Mouse (Mus musculus) neural tube, embryonic 14.5 days (tissue): ENCODE measurements around the gene Tmem117. TPM values are rescaled to one million over a fixed set of nuclear protein-coding genes. Genes with fewer than 3 reads are reported as not detected.

ENCODE experiments used
- ATAC-seq: fragments of 200-750 bp; cut with Nextera tagmentation; 2 replicates; pipeline ENCODE4 v1.8.0; 2017; ENCODE audit warnings: low read depth, mild to moderate bottlenecking, moderate TSS enrichment, moderate library complexity
- H3K27ac ChIP-seq: fragments of 300-500 bp; sonication (generic); 2 replicates; pipeline ENCODE4 v1.5.1; 2014; ENCODE audit warnings: low read depth, mild to moderate bottlenecking, control low read depth, low read length, moderate library complexity, mixed read lengths
- H3K27me3 ChIP-seq: fragments of 300-500 bp; sonication (generic); 2 replicates; pipeline ENCODE4 v1.6.1; 2014; ENCODE audit warnings: low read length; ENCODE audit not compliant: control insufficient read depth, insufficient read depth
- H3K36me3 ChIP-seq: fragments of 300-500 bp; sonication (generic); 2 replicates; pipeline ENCODE4 v1.6.1; 2014; ENCODE audit warnings: low read length, mixed read lengths; ENCODE audit not compliant: control insufficient read depth, insufficient read depth
- H3K4me1 ChIP-seq: fragments of 300-500 bp; sonication (generic); 2 replicates; pipeline ENCODE4 v1.6.1; 2014; ENCODE audit warnings: low read length; ENCODE audit not compliant: control insufficient read depth, insufficient read depth
- H3K4me2 ChIP-seq: fragments of 300-500 bp; sonication (generic); 2 replicates; pipeline ENCODE4 v1.6.1; 2014; ENCODE audit warnings: mild to moderate bottlenecking, low read depth, low read length, control low read depth
- H3K4me3 ChIP-seq: fragments of 300-500 bp; sonication (generic); 2 replicates; pipeline ENCODE4 v1.5.1; 2014; ENCODE audit warnings: low read depth, low read length, control low read depth, mixed read lengths
- H3K9ac ChIP-seq: fragments of 300-500 bp; sonication (generic); replicated peaks from 2 replicates; pipeline ENCODE4 v1.6.1; 2014; ENCODE audit warnings: low read depth, mild to moderate bottlenecking, control low read depth, low read length, mixed read lengths
- H3K9me3 ChIP-seq: fragments of 300-500 bp; sonication (generic); 2 replicates; pipeline ENCODE4 v1.6.1; 2016; ENCODE audit warnings: low read length; ENCODE audit not compliant: control insufficient read depth
- WGBS: fragments of 180-500 bp; shearing (Covaris S2); extraction: QIAGEN DNeasy Blood & Tissue Kit; methylation state at CpG from one replicate; pipeline ENCODE4 v1.1.7; 2014; 5-methylcytosine and 5-hydroxymethylcytosine counted together
- polyA plus RNA-seq: library from polyadenylated mRNA; unstranded; fragments of >200 nt; fragmentation: Nextera tagmentation; extraction: Ambion mirVana; gene quantifications from 2 replicates; pipeline ENCODE4 v1.2.1, GENCODE M21; 2014

Tmem117 gene
- polyA plus RNA-seq, 1 experiment from 2014 or later: 19.5 TPM

GRCm38 (mm10) chr15:94593586-94593985 lies 35.4 kb upstream of the Tmem117 start:
- WGBS: 92% methylated on average over 1 of the region's 1 CpGs

DNA sequence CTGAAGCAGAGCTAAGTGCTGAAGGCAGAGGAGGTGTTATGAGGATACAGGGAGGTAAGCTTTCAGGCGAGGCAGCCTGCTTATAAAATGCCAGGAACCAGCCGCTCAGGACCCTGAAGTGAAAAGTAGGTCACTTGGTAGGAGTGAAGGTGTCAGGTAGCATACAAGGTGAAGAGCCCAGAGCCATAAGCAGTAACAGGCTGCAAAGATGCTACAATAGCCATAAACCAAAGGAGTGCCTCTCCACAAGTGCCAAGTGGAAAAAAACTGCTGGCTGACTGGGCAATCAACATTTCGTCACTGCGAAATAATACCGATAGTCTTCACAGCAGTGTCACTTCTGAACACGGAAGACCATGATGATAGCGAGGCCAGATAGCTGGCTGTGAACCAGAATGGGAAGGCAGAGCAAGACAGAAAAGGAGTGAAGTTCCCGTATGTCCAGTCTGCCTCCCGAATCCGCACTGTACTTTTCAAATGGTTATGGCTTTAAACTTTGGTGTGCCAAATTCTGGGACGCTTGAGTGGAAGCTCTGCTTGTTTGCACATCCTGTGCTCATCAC lies 28.8 kb upstream of the Tmem117 start:
- no peaks in the 10 kb centered on the region for H3K27me3 ChIP-seq
- no peak overlapping the region for H3K4me3 ChIP-seq
- no peaks in the 10 kb centered on the region for H3K4me1 ChIP-seq
- ATAC-seq: no peak
- 84% methylated on average over 11 of the region's 11 CpGs for WGBS
- no peaks in the 10 kb centered on the region for H3K36me3 ChIP-seq
- H3K9me3 ChIP-seq: no peaks in the 10 kb centered on the region
- H3K9ac ChIP-seq: no peak overlapping the region
- H3K4me2 ChIP-seq: no peak overlapping the region
- H3K27ac ChIP-seq: no peak overlapping the region

More at GRCm38 (mm10) chr15:94593586-94593985, 35.4 kb upstream of the Tmem117 start:
- 0 out of 2 replicates have a peak, but pooled peaks cover under 1% of the 10 kb centered on the region for H3K4me1 ChIP-seq
- no peaks in the 10 kb centered on the region for H3K27me3 ChIP-seq
- no peak overlapping the region for H3K4me2 ChIP-seq
- no peak for ATAC-seq
- H3K36me3 ChIP-seq: no peaks in the 10 kb centered on the region
- no peaks in the 10 kb centered on the region for H3K9me3 ChIP-seq
- no peak overlapping the region for H3K27ac ChIP-seq
- no peak overlapping the region for H3K4me3 ChIP-seq
- no peak overlapping the region for H3K9ac ChIP-seq

DNA sequence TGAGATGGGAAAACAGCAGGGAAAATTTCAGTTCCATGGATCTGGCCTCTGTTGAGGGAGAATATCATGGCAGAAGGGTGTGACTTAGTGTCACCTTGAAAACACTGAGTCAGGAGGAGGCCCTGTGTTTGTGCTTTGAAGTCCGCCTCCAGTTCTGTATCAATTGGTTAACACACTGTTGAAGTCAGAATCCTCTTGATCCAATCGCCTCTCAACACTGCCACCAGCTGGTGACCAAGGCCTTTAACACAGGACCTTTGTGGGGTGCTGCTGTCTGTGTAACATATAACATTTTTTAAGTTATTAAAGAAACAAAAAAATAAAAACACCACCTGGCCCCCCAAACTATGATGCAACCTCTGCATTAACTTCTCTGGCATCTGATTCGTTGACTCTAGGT lies 27.7 kb upstream of the Tmem117 start:
- ATAC-seq: no peak
- H3K9me3 ChIP-seq: no peaks in the 10 kb centered on the region
- 19% methylated on average over 3 of the region's 3 CpGs for WGBS
- H3K9ac ChIP-seq: no peak overlapping the region
- H3K27me3 ChIP-seq: no peaks in the 10 kb centered on the region
- H3K4me1 ChIP-seq: no peaks in the 10 kb centered on the region
- H3K4me3 ChIP-seq: no peak overlapping the region
- no peak overlapping the region for H3K27ac ChIP-seq
- H3K36me3 ChIP-seq: no peaks in the 10 kb centered on the region
- no peak overlapping the region for H3K4me2 ChIP-seq

DNA sequence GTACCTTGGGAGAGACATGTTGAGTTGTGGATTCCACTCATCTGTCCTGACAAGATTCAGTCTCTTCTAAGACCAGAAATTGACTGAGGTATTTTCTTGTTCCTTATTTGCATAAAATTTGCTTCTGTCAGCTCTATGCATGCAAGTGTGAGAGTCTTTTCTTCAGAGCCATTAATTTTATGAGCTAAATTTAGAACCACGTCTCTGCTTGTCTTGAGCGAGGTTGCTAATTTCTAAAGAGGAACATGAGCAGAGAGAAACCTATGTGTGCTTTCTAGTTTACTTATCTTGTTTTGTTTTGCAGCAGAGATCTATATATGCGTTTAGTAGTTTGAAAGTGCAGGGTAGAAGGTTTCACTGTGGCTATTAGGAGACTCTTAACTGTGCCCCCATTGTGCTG lies 26.6 kb upstream of the Tmem117 start:
- H3K36me3 ChIP-seq: no peaks in the 10 kb centered on the region
- no peak for ATAC-seq
- no peaks in the 10 kb centered on the region for H3K27me3 ChIP-seq
- no peak overlapping the region for H3K9ac ChIP-seq
- H3K27ac ChIP-seq: no peak overlapping the region
- WGBS: 58% methylated on average over 3 of the region's 3 CpGs
- H3K4me2 ChIP-seq: no peak overlapping the region
- H3K9me3 ChIP-seq: no peaks in the 10 kb centered on the region
- H3K4me3 ChIP-seq: no peak overlapping the region
- no peaks in the 10 kb centered on the region for H3K4me1 ChIP-seq

DNA sequence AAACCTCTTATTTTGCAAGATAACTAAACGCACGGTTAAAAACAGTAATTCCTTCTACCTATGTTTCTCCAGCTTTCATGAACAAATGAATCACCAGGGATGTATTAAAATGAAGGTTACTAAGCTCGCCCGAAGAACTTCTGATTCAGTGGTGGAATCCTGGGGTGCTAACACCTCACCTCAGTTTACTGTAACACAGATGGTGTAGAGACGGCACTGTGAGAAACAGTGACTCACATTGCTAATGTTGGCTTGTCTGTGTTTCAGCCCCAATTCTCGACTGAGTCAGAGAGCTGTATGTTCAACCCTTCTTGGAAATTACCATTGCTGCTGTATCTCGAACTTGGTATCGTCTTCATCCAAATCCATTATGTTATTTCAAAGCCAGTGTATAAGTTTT lies 21.3 kb upstream of the Tmem117 start:
- H3K4me3 ChIP-seq: no peak overlapping the region
- no peaks in the 10 kb centered on the region for H3K9me3 ChIP-seq
- WGBS: 94% methylated on average over 8 of the region's 8 CpGs
- no peak overlapping the region for H3K27ac ChIP-seq
- no peak overlapping the region for H3K4me2 ChIP-seq
- H3K9ac ChIP-seq: no peak overlapping the region
- H3K27me3 ChIP-seq: no peaks in the 10 kb centered on the region
- H3K36me3 ChIP-seq: no peaks in the 10 kb centered on the region
- ATAC-seq: no peak
- no peaks in the 10 kb centered on the region for H3K4me1 ChIP-seq

GRCm38 (mm10) chr15:94616036-94616435 lies 13.0 kb upstream of the Tmem117 start:
- Histone ChIP-seq H3K4me3 (no peak overlapping the region), H3K27me3 (no peaks in the 10 kb centered on the region), H3K4me2 (no peak overlapping the region), H3K27ac (no peak overlapping the region), H3K36me3 (no peaks in the 10 kb centered on the region), H3K9me3 (no peaks in the 10 kb centered on the region), H3K4me1 (no peaks in the 10 kb centered on the region), H3K9ac (no peak overlapping the region)
- WGBS: 94% methylated on average over 11 of the region's 11 CpGs
- ATAC-seq: no peak

DNA sequence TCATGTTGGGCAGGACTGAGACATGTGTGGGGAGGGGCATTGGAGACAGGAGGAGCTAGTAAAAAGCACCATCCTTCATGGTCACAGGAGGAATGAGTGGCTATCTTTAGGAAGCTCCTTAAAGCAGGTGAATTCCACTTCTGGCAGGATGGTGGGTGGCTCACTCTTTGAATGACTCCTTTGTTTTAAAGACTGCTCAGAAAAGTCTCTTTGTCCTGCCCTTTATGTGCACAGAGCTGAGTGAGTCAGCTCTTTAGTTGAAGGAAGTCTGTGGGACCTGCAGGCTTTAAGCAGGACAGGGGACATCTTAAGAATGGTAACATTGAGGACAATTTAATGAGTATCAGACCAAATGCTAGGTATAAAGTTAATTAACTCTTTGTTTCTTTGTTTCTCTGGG lies 8.1 kb upstream of the Tmem117 start:
- Histone ChIP-seq H3K27ac (no peak overlapping the region), H3K9ac (no peak overlapping the region), H3K9me3 (no peaks in the 10 kb centered on the region), H3K4me2 (no peak overlapping the region), H3K4me3 (no peak overlapping the region), H3K27me3 (no peaks in the 10 kb centered on the region), H3K36me3 (no peaks in the 10 kb centered on the region), H3K4me1 (no peaks in the 10 kb centered on the region)
- no peak for ATAC-seq

DNA sequence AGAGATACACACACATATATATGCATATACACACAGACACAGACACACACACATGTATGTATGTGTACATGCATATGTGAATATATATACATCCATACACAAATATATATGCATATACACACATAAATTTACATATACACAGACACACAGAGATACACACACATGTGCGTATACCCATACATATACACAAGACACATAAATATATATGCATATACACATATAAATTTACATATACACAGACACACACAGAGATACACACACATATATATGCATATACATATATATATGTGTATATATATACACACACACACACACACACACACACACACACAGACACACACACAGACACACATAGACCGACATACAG lies 586 bp upstream of the Tmem117 start:
- Histone ChIP-seq H3K4me3 (peak overlapping the region; percentile 63), H3K27ac (no peak overlapping the region), H3K9ac (peak overlapping the region; percentile 88), H3K4me2 (peak overlapping the region; percentile 98), H3K27me3 (no peaks in the 10 kb centered on the region), H3K4me1 (no peaks in the 10 kb centered on the region), H3K9me3 (no peaks in the 10 kb centered on the region), H3K36me3 (no peaks in the 10 kb centered on the region)
- no peak for ATAC-seq
- WGBS: 51% methylated on average over 2 of the region's 2 CpGs

DNA sequence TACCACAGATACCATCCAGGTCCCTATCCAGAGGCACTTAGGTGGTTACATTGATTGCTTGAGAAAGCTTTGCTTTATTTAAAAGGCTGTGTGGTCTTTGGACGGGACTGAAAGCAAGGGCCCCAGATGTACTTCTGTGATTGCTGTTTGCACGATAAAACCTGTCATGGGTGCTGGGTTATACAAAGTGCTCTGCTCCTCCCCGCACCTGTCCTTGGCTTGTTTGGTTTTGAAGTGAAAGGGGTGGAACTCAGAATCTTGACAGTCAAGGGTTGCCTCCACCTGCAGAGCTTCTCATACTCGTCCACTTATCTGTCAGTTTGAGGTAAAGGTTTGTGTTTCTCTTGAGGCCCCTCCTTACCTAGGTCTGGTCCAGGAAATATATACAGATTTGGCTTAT lies 1.5 kb downstream of the Tmem117 start:
- 85% methylated on average over 4 of the region's 4 CpGs for WGBS
- H3K4me2 ChIP-seq: no peak overlapping the region
- no peak for ATAC-seq

More for the DNA sequence above, 1.5 kb downstream of the Tmem117 start:
- Histone ChIP-seq H3K4me3 (no peak overlapping the region), H3K27ac (no peak overlapping the region), H3K27me3 (no peaks in the 10 kb centered on the region), H3K4me1 (no peaks in the 10 kb centered on the region), H3K9me3 (no peaks in the 10 kb centered on the region), H3K36me3 (no peaks in the 10 kb centered on the region), H3K9ac (no peak overlapping the region)
